Mouse (Mus musculus) hindbrain, embryonic 15.5 days (tissue): ENCODE data around the gene Kcnj3. TPM values are rescaled to one million over a fixed set of nuclear protein-coding genes. Genes with fewer than 3 reads are reported as not detected.
A peak's percentile ranks its signal among the peaks of the same experiment; 100 is the strongest.

Source experiments
- ATAC-seq: fragments of 200-750 bp; cut with Nextera tagmentation; 2 replicates; pipeline ENCODE4 v1.8.0; 2017; ENCODE audit warnings: low read depth, moderate number of reproducible peaks, moderate TSS enrichment; ENCODE audit not compliant: low FRiP score
- H3K27ac ChIP-seq: fragments of 300-500 bp; sonication (generic); replicated peaks from 2 replicates; pipeline ENCODE4 v1.5.1; 2015; ENCODE audit warnings: mild to moderate bottlenecking, inconsistent platforms
- H3K27me3 ChIP-seq: fragments of 300-500 bp; sonication (generic); 2 replicates; pipeline ENCODE4 v1.6.1; 2015; ENCODE audit warnings: control low read depth, inconsistent platforms
- H3K36me3 ChIP-seq: fragments of 300-500 bp; sonication (generic); 2 replicates; pipeline ENCODE4 v1.6.1; 2015; ENCODE audit warnings: control low read depth, inconsistent platforms
- H3K4me1 ChIP-seq: fragments of 300-500 bp; sonication (generic); replicated peaks from 2 replicates; pipeline ENCODE4 v1.6.1; 2015; ENCODE audit warnings: control low read depth, inconsistent platforms
- H3K4me2 ChIP-seq: fragments of 300-500 bp; sonication (generic); 2 replicates; pipeline ENCODE4 v1.6.1; 2015; ENCODE audit warnings: moderate library complexity, mild to moderate bottlenecking, inconsistent platforms
- H3K4me3 ChIP-seq: fragments of 300-500 bp; sonication (generic); 2 replicates; pipeline ENCODE4 v1.5.1; 2015; ENCODE audit warnings: mild to moderate bottlenecking, inconsistent platforms
- H3K9ac ChIP-seq: fragments of 300-500 bp; sonication (generic); 2 replicates; pipeline ENCODE4 v1.6.1; 2015; ENCODE audit warnings: inconsistent platforms
- H3K9me3 ChIP-seq: fragments of 300-500 bp; sonication (generic); 2 replicates; pipeline ENCODE4 v1.6.1; 2016; ENCODE audit warnings: control low read depth, inconsistent platforms
- WGBS: fragments of 180-500 bp; shearing (Covaris S2); methylation state at CpG from one replicate; pipeline ENCODE4 v1.1.7; 2015; 5-methylcytosine and 5-hydroxymethylcytosine counted together
- polyA plus RNA-seq: library from polyadenylated mRNA; unstranded; fragments of >200 nt; fragmentation: Nextera tagmentation; extraction: Ambion mirVana; gene quantifications from 2 replicates; pipeline ENCODE4 v1.2.1, GENCODE M21; 2015

Kcnj3 gene
- polyA plus RNA-seq, 1 experiment from 2014 or later: 7.6 TPM

- Histone ChIP-seq H3K9me3 (no peaks in the 10 kb centered on the region), H3K4me1 (no peaks in the 10 kb centered on the region), H3K9ac (no peak overlapping the region), H3K4me2 (no peak overlapping the region), H3K27me3 (no peaks in the 10 kb centered on the region), H3K27ac (no peak overlapping the region), H3K36me3 (no peaks in the 10 kb centered on the region), H3K4me3 (no peak overlapping the region)
- ATAC-seq: no peak
- WGBS: 77% methylated on average over 2 of the region's 2 CpGs
These were observed 99.2 kb downstream of the Kcnj3 start for GRCm38 (mm10) chr2:55534946-55535345.

- Histone ChIP-seq H3K36me3 (no peaks in the 10 kb centered on the region), H3K9ac (no peak overlapping the region), H3K4me1 (no peaks in the 10 kb centered on the region), H3K4me2 (no peak overlapping the region), H3K4me3 (no peak overlapping the region), H3K27me3 (no peaks in the 10 kb centered on the region), H3K9me3 (no peaks in the 10 kb centered on the region), H3K27ac (no peak overlapping the region)
- WGBS: 84% methylated on average over 1 of the region's 1 CpGs
- no peak for ATAC-seq
These were observed 99.7 kb downstream of the Kcnj3 start for GRCm38 (mm10) chr2:55535482-55535881.

- no peaks in the 10 kb centered on the region for H3K9me3 ChIP-seq
- no peak overlapping the region for H3K4me2 ChIP-seq
- no peaks in the 10 kb centered on the region for H3K4me1 ChIP-seq
- H3K4me3 ChIP-seq: no peak overlapping the region
- H3K27ac ChIP-seq: no peak overlapping the region
- no peak for ATAC-seq
- no peak overlapping the region for H3K9ac ChIP-seq
- H3K36me3 ChIP-seq: no peaks in the 10 kb centered on the region
- no peaks in the 10 kb centered on the region for H3K27me3 ChIP-seq
These were observed 111.8 kb downstream of the Kcnj3 start for GRCm38 (mm10) chr2:55547612-55548011.

GRCm38 (mm10) chr2:55558368-55558985, 122.7 kb downstream of the Kcnj3 start:
- no peaks in the 10 kb centered on the region for H3K4me1 ChIP-seq
- H3K9me3 ChIP-seq: no peaks in the 10 kb centered on the region
- no peak overlapping the region for H3K4me2 ChIP-seq
- H3K4me3 ChIP-seq: no peak overlapping the region
- no peaks in the 10 kb centered on the region for H3K36me3 ChIP-seq
- WGBS: 53% methylated on average over 4 of the region's 4 CpGs
- no peaks in the 10 kb centered on the region for H3K27me3 ChIP-seq
- peak; percentile 74; the same call in 1 of the 2 replicates for ATAC-seq
- no peak overlapping the region for H3K9ac ChIP-seq
- H3K27ac ChIP-seq: no peak overlapping the region

- no peak for ATAC-seq
- no peak overlapping the region for H3K4me3 ChIP-seq
- no peaks in the 10 kb centered on the region for H3K4me1 ChIP-seq
- H3K9ac ChIP-seq: no peak overlapping the region
- no peak overlapping the region for H3K4me2 ChIP-seq
- no peak overlapping the region for H3K27ac ChIP-seq
- WGBS: 88% methylated on average over 7 of the region's 7 CpGs
- H3K36me3 ChIP-seq: no peaks in the 10 kb centered on the region
- H3K27me3 ChIP-seq: no peaks in the 10 kb centered on the region
- H3K9me3 ChIP-seq: no peaks in the 10 kb centered on the region
These were observed 133.5 kb downstream of the Kcnj3 start for GRCm38 (mm10) chr2:55569291-55569690.

GRCm38 (mm10) chr2:55571425-55571824, 135.7 kb downstream of the Kcnj3 start:
- Histone ChIP-seq H3K4me1 (no peaks in the 10 kb centered on the region), H3K9ac (no peak overlapping the region), H3K36me3 (no peaks in the 10 kb centered on the region), H3K4me3 (no peak overlapping the region), H3K9me3 (no peaks in the 10 kb centered on the region), H3K27ac (no peak overlapping the region), H3K4me2 (no peak overlapping the region), H3K27me3 (no peaks in the 10 kb centered on the region)
- 74% methylated on average over 3 of the region's 3 CpGs for WGBS
- no peak for ATAC-seq

- H3K27me3 ChIP-seq: no peaks in the 10 kb centered on the region
- no peak overlapping the region for H3K9ac ChIP-seq
- no peaks in the 10 kb centered on the region for H3K9me3 ChIP-seq
- H3K36me3 ChIP-seq: no peaks in the 10 kb centered on the region
- no peak for ATAC-seq
- WGBS: 42% methylated on average over 2 of the region's 2 CpGs
- H3K4me1 ChIP-seq: no peaks in the 10 kb centered on the region
- no peak overlapping the region for H3K4me3 ChIP-seq
- no peak overlapping the region for H3K27ac ChIP-seq
- H3K4me2 ChIP-seq: no peak overlapping the region
These were observed 144.5 kb downstream of the Kcnj3 start for GRCm38 (mm10) chr2:55580286-55580685.

GRCm38 (mm10) chr2:55591226-55591988, 155.6 kb downstream of the Kcnj3 start:
- Histone ChIP-seq H3K9ac (no peak overlapping the region), H3K4me2 (no peak overlapping the region), H3K4me3 (no peak overlapping the region), H3K9me3 (no peaks in the 10 kb centered on the region), H3K36me3 (no peaks in the 10 kb centered on the region), H3K27ac (no peak overlapping the region), H3K4me1 (no peaks in the 10 kb centered on the region), H3K27me3 (no peaks in the 10 kb centered on the region)
- ATAC-seq: no peak
- 60% methylated on average over 3 of the region's 3 CpGs for WGBS
